Mouse (Mus musculus) kidney, adult 8-10 months (tissue): ENCODE measurements around the gene Fam53b.

ENCODE experiments used
- DNase-seq, 2 experiments: peaks; one replicate each; pipeline ENCODE4 v3.0.0; 2022

The Fam53b gene

GRCm38 (mm10) chr7:132786522-132786921, 27.2 kb downstream of the Fam53b start:
- no peak for DNase-seq

GRCm38 (mm10) chr7:132786011-132786410, 27.7 kb downstream of the Fam53b start:
- DNase-seq: no peak

GRCm38 (mm10) chr7:132784101-132784500, 29.6 kb downstream of the Fam53b start:
- no peak for DNase-seq

GRCm38 (mm10) chr7:132781850-132782249, 31.8 kb downstream of the Fam53b start:
- no peak for DNase-seq

- no peak for DNase-seq
Observed at GRCm38 (mm10) chr7:132781130-132781814, 32.4 kb downstream of the Fam53b start.

- peak; percentile 63 to 76 for DNase-seq
Observed at GRCm38 (mm10) chr7:132780611-132781010, 33.1 kb downstream of the Fam53b start.

- DNase-seq: no peak
Observed at GRCm38 (mm10) chr7:132778630-132779029, 35.1 kb downstream of the Fam53b start.

- DNase-seq: no peak
Observed at GRCm38 (mm10) chr7:132777728-132778453, 35.8 kb downstream of the Fam53b start.

- no peak for DNase-seq
Observed at GRCm38 (mm10) chr7:132777117-132777516, 36.6 kb downstream of the Fam53b start.

- DNase-seq: peak; percentile 67 to 78
Observed at GRCm38 (mm10) chr7:132776338-132777111, 37.2 kb downstream of the Fam53b start.

GRCm38 (mm10) chr7:132775922-132776321, 37.8 kb downstream of the Fam53b start:
- no peak for DNase-seq

GRCm38 (mm10) chr7:132775333-132775732, 38.4 kb downstream of the Fam53b start:
- peak; percentile 73 to 74 for DNase-seq

- DNase-seq: no peak
Observed at GRCm38 (mm10) chr7:132773011-132773705, 40.5 kb downstream of the Fam53b start.

- DNase-seq: no peak
Observed at GRCm38 (mm10) chr7:132772440-132772839, 41.2 kb downstream of the Fam53b start.

GRCm38 (mm10) chr7:132768498-132769344, 45.0 kb downstream of the Fam53b start:
- no peak for DNase-seq

GRCm38 (mm10) chr7:132767999-132768370, 45.7 kb downstream of the Fam53b start:
- DNase-seq: no peak

GRCm38 (mm10) chr7:132767233-132767998, 46.3 kb downstream of the Fam53b start:
- DNase-seq: peak in 1 of 2 experiments; percentile 43

GRCm38 (mm10) chr7:132766235-132766871, 47.3 kb downstream of the Fam53b start:
- no peak for DNase-seq

GRCm38 (mm10) chr7:132765629-132766186, 48.0 kb downstream of the Fam53b start:
- DNase-seq: no peak

- no peak for DNase-seq
Observed at GRCm38 (mm10) chr7:132764896-132765491, 48.7 kb downstream of the Fam53b start.
